Mouse (Mus musculus) bone marrow macrophage, adult 2 months (primary cell): ENCODE data around the gene Nrxn1. TPM values are rescaled to one million over a fixed set of nuclear protein-coding genes. Genes with fewer than 3 reads are reported as not detected.
"Not testable (repeated sequence)": the region's sequence is repeated elsewhere in the genome, so short reads cannot be mapped to it uniquely, and the experiment has no call there.

Experiments
- H3K27ac ChIP-seq: 2 replicates; pipeline ENCODE4 v1.5.1; 2012; ENCODE audit warnings: low read depth, low read length; ENCODE audit not compliant: insufficient read depth
- H3K4me1 ChIP-seq: 2 replicates; pipeline ENCODE4 v1.6.1; 2012; ENCODE audit warnings: low read length; ENCODE audit not compliant: control insufficient read depth, insufficient read depth
- H3K4me3 ChIP-seq: 2 replicates; pipeline ENCODE4 v1.5.1; 2012; ENCODE audit warnings: mild to moderate bottlenecking, low read length, moderate library complexity; ENCODE audit not compliant: insufficient read depth
- CTCF ChIP-seq: IDR thresholded peaks from 2 replicates; pipeline ENCODE4 v1.5.1; 2012; ENCODE audit warnings: low read depth, mild to moderate bottlenecking, low read length, moderate library complexity
- POLR2A ChIP-seq: IDR thresholded peaks from 2 replicates; pipeline ENCODE4 v1.6.1; 2012; ENCODE audit warnings: mild to moderate bottlenecking, low read depth, low read length, borderline replicate concordance
- polyA plus RNA-seq: library from polyadenylated mRNA; stranded (reverse); fragments of >200 nt; gene quantifications from 2 replicates; pipeline ENCODE4 v1.2.4, GENCODE M21; 2012; ENCODE audit not compliant: missing spikeins, insufficient read depth, insufficient read length

The Nrxn1 gene
- polyA plus RNA-seq, 1 experiment, result not detected

DNA sequence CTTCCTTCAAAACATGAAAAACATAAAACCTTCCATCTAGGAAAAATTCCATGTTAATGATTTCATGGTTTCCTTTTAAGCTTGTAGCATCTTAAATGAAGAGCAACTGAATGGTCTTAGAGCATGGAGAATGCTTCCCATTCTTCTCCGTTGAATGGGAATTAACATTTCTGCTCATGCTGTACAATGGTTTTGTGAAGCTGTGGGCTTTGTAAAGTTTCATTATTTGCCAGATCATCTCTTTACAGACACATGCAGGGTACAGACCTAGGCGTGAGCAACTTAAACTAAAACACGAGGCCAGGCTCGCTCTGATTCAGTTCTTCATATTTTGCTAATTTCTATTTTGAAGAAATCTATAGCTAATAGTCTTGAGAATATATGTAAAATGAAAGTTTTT, 546.1 kb downstream of the Nrxn1 start:
- no peak for TF ChIP-seq POLR2A
- no peak for TF ChIP-seq CTCF
- Histone ChIP-seq H3K27ac (no peak overlapping the region), H3K4me1 (no peaks in the 10 kb centered on the region), H3K4me3 (no peak overlapping the region)

DNA sequence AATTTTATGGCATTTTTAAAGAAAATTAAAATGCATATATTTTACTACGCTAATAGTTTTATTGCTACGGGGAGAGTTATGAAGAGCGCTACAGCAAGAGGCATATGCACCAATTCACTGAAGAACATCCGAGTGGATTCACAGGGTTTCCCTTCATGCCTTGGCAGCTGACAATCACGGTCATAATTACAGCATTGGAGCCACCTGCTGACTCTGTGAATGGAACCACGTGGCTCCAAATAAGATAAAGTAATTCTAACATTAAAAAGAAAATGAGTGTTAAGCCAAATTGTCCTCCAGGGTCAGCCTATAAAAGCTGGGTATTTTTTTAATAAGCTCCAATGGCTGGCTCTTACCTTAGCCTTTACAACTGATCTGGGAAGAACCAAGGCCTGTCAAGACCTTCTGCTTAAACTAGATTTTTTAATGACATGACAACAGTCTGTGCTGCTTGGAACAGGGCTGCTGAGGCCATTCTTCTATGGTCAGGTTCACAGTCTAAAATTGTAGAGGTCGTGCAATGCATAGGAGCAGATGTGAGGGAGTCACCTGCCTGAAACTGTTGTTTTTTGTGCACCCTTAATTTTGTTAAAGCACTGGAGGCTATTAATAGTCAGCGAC, 548.1 kb downstream of the Nrxn1 start:
- Histone ChIP-seq H3K4me1 (no peaks in the 10 kb centered on the region), H3K27ac (no peak overlapping the region), H3K4me3 (no peak overlapping the region)
- TF ChIP-seq POLR2A, result no peak
- no peak for TF ChIP-seq CTCF

DNA sequence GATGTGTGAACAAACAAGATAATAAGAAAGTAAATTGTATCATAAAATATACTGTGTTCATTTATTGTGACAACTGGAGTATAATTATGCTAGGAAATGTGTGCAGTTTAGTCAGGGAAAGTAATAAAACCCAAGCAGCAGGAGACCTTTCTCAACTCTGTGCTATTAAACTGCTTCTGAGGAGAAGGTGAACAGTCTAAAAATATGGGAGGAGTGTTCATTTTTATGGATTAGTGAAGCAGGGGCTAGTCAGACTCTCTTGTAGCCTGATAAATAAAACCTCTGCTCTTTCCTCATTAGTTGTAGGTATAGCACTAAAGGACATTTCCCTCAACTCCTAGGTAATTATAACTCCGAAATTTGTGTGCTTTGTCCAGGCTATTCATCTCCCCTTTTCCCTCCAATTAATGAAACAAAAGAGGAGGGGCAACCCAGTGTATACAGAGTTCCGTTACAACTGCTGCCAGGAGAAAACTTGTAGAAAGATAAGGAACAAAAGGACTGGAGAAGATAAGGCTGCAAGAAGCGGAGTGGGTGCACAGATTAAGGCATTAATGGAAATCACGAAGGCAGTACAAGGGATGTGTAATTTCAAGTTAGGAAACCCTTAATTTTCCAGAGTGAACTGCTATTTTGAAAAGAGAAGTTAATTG, 548.8 kb downstream of the Nrxn1 start:
- H3K27ac ChIP-seq, result no peak overlapping the region
- no peak for TF ChIP-seq CTCF
- TF ChIP-seq POLR2A, result no peak
- H3K4me3 ChIP-seq, result no peak overlapping the region
- H3K4me1 ChIP-seq, result no peaks in the 10 kb centered on the region

DNA sequence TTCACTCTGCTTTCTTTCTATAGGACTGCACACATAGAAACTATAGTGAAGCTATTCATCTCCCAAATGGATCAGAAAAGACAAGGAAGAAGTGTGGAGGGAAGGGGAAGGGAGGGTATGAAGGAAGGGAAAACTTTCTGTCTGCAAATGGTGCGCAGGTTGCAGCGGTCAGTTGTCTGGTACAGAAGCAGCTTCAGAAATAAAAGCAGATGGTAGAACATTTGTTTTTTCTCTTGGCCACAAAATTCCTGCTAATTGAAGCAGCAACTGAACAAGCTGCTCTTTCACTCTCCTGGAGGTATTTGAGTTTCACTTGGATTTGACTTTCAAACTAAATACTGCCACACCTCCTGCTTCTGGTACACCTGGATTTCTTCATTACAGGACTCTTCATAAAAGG, 561.4 kb downstream of the Nrxn1 start:
- TF ChIP-seq CTCF (no peak), POLR2A (no peak)
- Histone ChIP-seq H3K27ac (no peak overlapping the region), H3K4me1 (no peaks in the 10 kb centered on the region), H3K4me3 (no peak overlapping the region)

DNA sequence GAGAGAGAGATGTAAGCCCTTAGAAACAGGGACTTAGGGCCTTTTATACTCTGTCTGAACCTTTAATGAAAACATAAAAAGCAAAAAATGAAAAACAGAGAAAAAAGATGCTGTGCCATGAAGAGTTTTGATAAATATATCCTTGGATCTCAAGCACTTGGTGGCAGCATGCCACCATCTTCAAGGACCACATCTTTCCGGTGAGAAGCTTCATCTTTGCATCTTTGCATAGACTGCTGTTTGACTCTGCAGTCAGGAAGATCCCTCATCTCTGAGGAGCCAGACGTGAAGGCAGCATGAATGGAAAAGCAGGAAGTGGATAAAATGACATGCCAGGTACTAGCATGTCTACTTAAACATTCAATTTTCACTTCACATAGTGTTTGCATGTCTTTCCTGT, 586.8 kb downstream of the Nrxn1 start:
- Histone ChIP-seq H3K4me1 (no peaks in the 10 kb centered on the region), H3K27ac (no peak overlapping the region), H3K4me3 (no peak overlapping the region)
- TF ChIP-seq POLR2A, result no peak
- no peak for TF ChIP-seq CTCF

DNA sequence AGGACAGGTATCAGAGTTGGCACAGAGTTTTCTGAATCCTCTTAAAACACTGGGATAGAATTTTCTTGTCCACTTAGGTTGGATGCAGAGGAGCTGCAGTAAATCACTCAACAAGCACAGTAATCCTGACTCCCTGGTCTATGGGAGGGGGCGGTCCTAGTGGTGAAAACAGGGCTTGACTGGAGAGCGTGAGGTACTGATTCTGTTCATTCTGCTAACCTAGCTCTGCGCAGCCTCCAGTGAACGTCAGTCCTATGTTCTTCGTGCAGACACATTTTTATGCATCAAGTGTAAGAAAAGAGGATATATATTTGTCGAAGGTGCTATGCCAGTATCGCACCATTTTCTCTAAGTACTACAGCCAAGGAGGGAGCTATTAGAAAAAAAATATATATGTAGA, 588.9 kb downstream of the Nrxn1 start:
- H3K4me3 ChIP-seq, H3K27ac ChIP-seq: not testable (repeated sequence)

DNA sequence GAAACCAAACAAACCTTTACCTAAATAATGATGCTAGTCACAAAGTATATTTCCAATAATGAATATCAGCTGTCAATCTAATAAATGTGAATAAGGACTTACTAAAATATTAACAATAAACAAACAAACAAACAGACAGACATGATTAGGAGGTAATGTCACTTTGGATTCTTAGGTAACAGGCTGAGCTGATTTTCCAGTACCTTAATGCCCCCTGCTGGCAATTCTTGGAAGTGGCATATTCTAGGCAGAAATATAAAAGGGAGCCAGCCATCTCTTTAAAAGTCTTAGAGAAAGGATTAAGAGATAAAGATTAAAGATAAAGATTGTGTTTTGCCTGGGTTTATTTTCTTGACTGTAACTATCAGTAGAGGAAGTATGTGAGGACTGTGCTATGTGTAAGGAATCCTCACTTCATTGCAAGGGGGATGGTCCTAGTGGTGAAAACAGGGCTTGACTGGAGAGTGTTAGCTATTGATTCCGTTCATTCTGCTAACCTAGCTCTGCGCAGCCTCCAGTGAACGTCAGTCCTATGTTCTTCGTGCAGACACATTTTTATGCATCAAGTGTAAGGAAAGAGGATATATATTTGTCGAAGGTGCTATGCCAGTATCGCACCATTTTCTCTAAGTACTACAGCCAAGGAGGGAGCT, 591.7 kb downstream of the Nrxn1 start:
- TF ChIP-seq CTCF (no peak), POLR2A (no peak)
- H3K27ac ChIP-seq, result no peak overlapping the region

More for the DNA sequence above, 588.9 kb downstream of the Nrxn1 start:
- not testable (repeated sequence) for H3K4me1 ChIP-seq

DNA sequence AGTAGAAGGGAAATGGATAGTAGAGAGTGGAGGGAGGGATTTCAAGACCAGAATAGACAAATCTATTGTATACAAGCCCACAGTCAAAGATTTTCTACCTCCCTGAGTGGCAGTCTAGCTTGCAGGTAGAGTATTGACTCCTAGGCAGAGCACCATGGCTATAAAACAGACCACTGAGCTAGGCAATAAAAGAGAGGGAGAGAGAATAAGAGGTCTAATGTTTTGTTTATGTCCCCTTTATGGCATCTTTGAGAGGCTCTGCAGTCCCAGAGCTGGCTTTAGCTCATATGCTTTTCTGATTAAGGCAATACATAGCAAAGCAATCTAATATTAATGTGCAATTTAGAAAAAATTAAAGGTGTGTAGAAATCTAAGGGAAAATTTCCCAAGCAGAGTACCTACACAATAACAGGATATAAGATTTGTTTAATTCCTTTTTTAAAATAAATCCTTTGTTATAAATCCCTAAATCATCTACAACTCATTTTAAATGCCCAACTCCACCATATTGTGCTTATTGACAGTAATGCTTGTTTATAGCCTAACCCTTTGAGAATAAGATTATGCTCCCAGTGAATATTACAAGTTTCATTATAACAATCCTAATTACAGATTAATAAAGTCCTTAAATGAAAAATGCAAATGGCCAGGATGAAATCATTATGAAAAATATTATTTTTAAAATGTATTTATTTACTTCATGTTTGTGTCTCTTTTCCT, 613.2 kb downstream of the Nrxn1 start:
- no peaks in the 10 kb centered on the region for H3K4me1 ChIP-seq
- no peak overlapping the region for H3K27ac ChIP-seq
- H3K4me3 ChIP-seq, result no peak overlapping the region
- TF ChIP-seq CTCF (no peak), POLR2A (no peak)

More for the DNA sequence above, 591.7 kb downstream of the Nrxn1 start:
- H3K4me1 ChIP-seq, result no peaks in the 10 kb centered on the region
- no peak overlapping the region for H3K4me3 ChIP-seq

DNA sequence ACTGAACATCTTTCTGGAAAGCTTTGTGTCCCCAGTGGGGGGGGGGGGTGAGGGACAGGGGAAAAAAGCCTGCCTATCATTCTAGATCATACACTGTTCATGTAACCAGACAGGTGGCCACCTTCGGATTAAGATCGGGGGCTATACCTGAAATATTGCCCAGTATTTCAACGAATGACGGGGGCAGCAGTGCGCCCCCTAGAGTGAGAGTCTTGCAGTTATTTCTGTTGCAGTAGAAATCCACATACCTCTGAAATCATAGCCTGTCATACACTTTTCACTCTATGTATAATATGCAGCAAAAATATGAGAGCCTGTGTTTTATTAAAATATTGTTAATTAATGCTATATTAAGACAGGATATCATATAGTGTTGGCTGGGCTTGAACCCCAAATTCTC, 636.1 kb downstream of the Nrxn1 start:
- TF ChIP-seq POLR2A (no peak), CTCF (no peak)
- no peak overlapping the region for H3K27ac ChIP-seq
- H3K4me3 ChIP-seq, result no peak overlapping the region
- H3K4me1 ChIP-seq, result no peaks in the 10 kb centered on the region

DNA sequence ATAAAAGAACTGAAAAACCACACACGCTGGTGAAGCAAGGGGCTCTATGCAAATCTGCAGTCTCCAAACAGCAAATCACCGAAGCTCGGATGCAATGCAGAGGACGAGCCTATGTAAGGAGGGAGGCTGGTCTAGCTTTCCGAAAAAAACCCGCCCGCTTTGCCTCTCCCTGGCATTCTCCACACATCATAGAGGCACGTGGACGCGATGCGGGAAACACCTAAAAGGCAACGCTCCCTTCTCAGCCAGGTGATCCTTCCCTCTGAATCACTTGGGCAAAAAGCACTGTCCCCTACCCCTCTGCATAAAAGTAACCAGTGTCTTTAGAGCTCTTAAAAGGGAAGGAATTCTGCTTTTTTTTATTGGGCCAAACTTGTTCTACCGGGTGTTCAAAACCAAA, 637.0 kb downstream of the Nrxn1 start:
- H3K4me1 ChIP-seq, result no peaks in the 10 kb centered on the region
- no peak overlapping the region for H3K4me3 ChIP-seq
- no peak for TF ChIP-seq CTCF
- TF ChIP-seq POLR2A, result no peak
- H3K27ac ChIP-seq, result no peak overlapping the region
